Mouse (Mus musculus): ENCODE results near the gene D11Wsu47e. TPM values are rescaled to one million over a fixed set of nuclear protein-coding genes. Genes with fewer than 3 reads are reported as not detected.

D11Wsu47e gene
- polyA plus RNA-seq, 1 experiment: 3.1 TPM

DNA sequence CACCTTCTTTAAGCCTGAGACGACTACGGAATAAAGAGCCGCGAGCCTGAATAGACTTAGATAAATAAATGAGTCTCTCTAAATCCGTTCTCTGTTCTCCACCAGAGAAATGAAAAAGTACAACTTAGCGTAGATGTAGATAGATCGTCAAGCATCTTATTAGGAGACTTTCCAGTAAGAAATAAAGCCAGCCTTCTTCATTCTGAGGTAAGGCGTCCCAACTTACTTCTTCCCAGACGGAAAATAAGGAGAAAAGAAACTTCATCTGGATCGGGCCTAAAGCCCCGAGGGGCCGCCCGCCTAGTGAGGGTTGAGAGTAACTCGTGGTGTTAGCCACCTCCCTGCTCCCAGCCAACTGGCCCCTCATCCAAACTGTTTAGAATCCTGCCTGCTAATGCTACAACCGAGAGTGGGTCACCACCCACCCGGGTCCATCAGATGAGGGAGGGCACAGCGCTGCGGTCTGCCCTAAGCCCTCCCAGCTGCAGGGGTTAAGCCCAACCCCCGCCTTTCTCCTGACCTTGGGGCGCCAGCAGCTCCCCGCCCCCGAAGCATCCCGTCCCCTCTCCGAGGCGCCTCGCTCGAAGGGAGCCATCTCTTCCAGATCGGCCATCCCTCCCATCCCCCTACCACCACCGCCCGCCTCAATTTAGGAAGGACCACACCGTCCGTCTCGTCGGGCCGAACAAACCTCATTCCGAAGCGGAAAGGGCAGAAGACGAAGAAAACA is 1.1 kb upstream of the D11Wsu47e start:
- Histone ChIP-seq H3K4me3 (ENCODE audit: low read depth, low read length) (peak overlapping the region; percentile 75), H3K36me3 (ENCODE audit: control insufficient read depth, insufficient read depth, low read length) (peaks cover 3% of the 10 kb centered on the region), H3K27ac (ENCODE audit: insufficient read depth, low read depth, low read length) (peak overlapping the region; percentile 80), H3K4me1 (ENCODE audit: control insufficient read depth, insufficient read depth, insufficient read length, low read length) (peaks cover 7% of the 10 kb centered on the region), H3K27me3 (ENCODE audit: control insufficient read depth, insufficient read depth, low read length) (no peaks in the 10 kb centered on the region)
- no peak for TF ChIP-seq CTCF (IDR thresholded peaks at IDR 0.05; ENCODE audit: extremely low read depth, insufficient read length, insufficient replicate concordance, low read depth, low read length)
- TF ChIP-seq POLR2A (IDR thresholded peaks at IDR 0.05; ENCODE audit: low read depth, low read length): no peak
- WGBS: 2% methylated on average over 38 of the region's 38 CpGs

DNA sequence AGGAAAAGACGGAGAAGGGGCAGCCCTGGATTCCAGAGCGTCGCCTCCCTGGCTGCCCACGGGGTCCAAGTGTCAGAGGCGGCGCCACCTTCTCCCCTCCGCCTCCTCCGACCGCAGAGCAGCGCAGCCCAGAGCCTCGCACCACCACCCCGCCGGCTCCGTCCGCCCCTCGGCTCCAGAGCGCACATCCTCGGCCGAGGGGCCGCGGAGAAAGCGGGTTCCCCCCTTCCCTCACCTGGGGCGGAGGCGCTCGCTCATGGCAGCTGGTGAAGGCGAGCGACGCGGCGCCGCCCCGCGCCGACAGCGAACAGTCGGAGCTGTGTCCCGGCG is 620 bp upstream of the D11Wsu47e start:
- H3K27ac ChIP-seq (ENCODE audit: insufficient read depth, low read depth, low read length): peak overlapping the region; percentile 80
- peak overlapping the region; percentile 75 for H3K4me3 ChIP-seq (ENCODE audit: low read depth, low read length)
- under 1% methylated on average over 38 of the region's 38 CpGs for WGBS
- TF ChIP-seq POLR2A (IDR thresholded peaks at IDR 0.05; ENCODE audit: low read depth, low read length): no peak
- no peak for TF ChIP-seq CTCF (IDR thresholded peaks at IDR 0.05; ENCODE audit: extremely low read depth, insufficient read length, insufficient replicate concordance, low read depth, low read length)
- peaks cover 8% of the 10 kb centered on the region for H3K36me3 ChIP-seq (ENCODE audit: control insufficient read depth, insufficient read depth, low read length)
- no peaks in the 10 kb centered on the region for H3K27me3 ChIP-seq (ENCODE audit: control insufficient read depth, insufficient read depth, low read length)
- peaks cover 7% of the 10 kb centered on the region for H3K4me1 ChIP-seq (ENCODE audit: control insufficient read depth, insufficient read depth, insufficient read length, low read length)

DNA sequence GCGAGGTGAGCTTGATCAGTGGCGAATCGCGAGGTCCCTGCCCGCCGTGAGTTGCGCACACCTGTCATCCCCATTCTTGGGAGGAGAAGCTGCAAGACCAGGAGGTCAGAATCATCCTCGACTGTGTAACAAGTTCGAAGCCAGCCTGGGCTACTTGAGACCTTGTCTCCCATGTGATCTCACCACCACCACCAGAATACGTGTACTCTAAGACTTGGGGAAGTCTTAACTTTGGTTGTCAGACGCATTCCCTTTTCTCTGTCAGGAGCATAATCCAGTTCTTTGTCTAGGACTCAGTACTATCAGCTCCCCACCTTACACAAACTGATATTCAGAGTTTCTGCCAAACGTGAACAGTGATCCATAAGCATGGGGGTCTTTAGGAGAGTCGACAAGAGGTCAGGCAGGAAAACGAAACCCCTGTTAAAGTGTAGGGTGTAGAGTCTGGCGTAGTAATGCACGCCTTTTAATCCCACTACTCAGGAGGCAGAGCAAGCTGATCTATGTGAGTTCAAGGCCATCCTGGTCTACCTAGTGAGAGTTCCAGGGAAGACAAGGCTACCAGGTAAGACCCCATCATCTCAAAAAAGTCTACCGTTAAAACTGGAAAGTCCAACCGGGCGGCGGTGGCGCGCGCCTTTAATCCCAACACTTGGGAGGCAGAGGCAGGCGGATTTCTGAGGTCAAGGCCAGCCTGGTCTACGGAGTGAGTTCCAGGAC is 655 bp downstream of the D11Wsu47e start:
- whole genome bisulfite sequencing: 39% methylated on average over 25 of the region's 25 CpGs
- no peak overlapping the region for H3K27ac ChIP-seq (ENCODE audit: insufficient read depth, low read depth, low read length)
- peaks cover 7% of the 10 kb centered on the region for H3K4me1 ChIP-seq (ENCODE audit: control insufficient read depth, insufficient read depth, insufficient read length, low read length)
- no peaks in the 10 kb centered on the region for H3K27me3 ChIP-seq (ENCODE audit: control insufficient read depth, insufficient read depth, low read length)
- TF ChIP-seq CTCF (IDR thresholded peaks at IDR 0.05; ENCODE audit: extremely low read depth, insufficient read length, insufficient replicate concordance, low read depth, low read length): no peak
- TF ChIP-seq POLR2A (IDR thresholded peaks at IDR 0.05; ENCODE audit: low read depth, low read length): no peak
- H3K4me3 ChIP-seq (ENCODE audit: low read depth, low read length): peak overlapping the region; percentile 75
- H3K36me3 ChIP-seq (ENCODE audit: control insufficient read depth, insufficient read depth, low read length): peaks cover 14% of the 10 kb centered on the region

DNA sequence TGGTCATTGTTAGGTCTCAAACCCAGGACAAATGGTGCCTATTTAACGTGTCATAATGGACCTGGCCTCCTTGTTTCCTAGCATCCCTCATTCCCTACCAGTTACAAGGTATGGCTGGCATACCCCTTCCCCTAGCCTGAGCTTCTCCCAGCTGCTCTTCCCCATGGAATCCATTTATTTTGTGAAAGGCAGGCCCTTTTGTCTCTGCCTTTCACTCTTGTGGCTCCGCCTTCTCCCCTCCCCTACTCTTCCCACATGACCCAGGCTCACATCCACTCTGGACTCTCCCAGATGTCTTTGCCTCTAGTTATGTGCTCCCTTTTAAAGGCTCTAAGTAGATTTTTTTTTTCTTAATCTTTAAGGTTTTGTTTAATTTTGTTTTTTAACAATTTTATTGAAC is 2.8 kb downstream of the D11Wsu47e start:
- Histone ChIP-seq H3K4me1 (ENCODE audit: control insufficient read depth, insufficient read depth, insufficient read length, low read length) (peaks cover 7% of the 10 kb centered on the region), H3K27me3 (ENCODE audit: control insufficient read depth, insufficient read depth, low read length) (no peaks in the 10 kb centered on the region), H3K27ac (ENCODE audit: insufficient read depth, low read depth, low read length) (no peak overlapping the region), H3K36me3 (ENCODE audit: control insufficient read depth, insufficient read depth, low read length) (peaks cover 17% of the 10 kb centered on the region), H3K4me3 (ENCODE audit: low read depth, low read length) (no peak overlapping the region)
- 79% methylated on average over 2 of the region's 2 CpGs for WGBS
- no peak for TF ChIP-seq POLR2A (IDR thresholded peaks at IDR 0.05; ENCODE audit: low read depth, low read length)

DNA sequence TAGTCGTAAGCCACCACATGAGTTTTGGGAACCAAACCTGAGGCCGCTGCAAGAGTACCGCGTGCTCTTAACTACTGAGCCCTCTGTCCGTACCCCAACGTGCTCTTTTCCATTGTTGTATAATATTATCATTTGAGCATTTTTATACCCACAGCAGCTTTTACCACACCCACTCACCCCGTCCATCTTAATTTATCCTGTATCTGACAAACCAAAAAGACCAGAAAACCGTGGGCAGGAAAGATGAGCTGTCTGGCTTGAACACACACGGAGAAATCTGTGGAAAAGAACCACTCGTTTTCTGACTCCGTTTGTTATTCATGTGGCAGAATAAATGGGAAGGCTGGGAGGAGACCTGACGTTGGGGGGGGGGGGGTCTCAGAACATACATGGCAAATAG is 6.3 kb downstream of the D11Wsu47e start:
- no peaks in the 10 kb centered on the region for H3K27me3 ChIP-seq (ENCODE audit: control insufficient read depth, insufficient read depth, low read length)
- H3K4me3 ChIP-seq (ENCODE audit: low read depth, low read length): no peak overlapping the region
- 92% methylated on average over 12 of the region's 12 CpGs for WGBS
- TF ChIP-seq CTCF (IDR thresholded peaks at IDR 0.05; ENCODE audit: extremely low read depth, insufficient read length, insufficient replicate concordance, low read depth, low read length) (no peak), POLR2A (IDR thresholded peaks at IDR 0.05; ENCODE audit: low read depth, low read length) (no peak)
- no peak overlapping the region for H3K27ac ChIP-seq (ENCODE audit: insufficient read depth, low read depth, low read length)
- H3K4me1 ChIP-seq (ENCODE audit: control insufficient read depth, insufficient read depth, insufficient read length, low read length): peaks cover 2% of the 10 kb centered on the region; the same call in 1 of the 2 replicates
- H3K36me3 ChIP-seq (ENCODE audit: control insufficient read depth, insufficient read depth, low read length): peaks cover 25% of the 10 kb centered on the region

DNA sequence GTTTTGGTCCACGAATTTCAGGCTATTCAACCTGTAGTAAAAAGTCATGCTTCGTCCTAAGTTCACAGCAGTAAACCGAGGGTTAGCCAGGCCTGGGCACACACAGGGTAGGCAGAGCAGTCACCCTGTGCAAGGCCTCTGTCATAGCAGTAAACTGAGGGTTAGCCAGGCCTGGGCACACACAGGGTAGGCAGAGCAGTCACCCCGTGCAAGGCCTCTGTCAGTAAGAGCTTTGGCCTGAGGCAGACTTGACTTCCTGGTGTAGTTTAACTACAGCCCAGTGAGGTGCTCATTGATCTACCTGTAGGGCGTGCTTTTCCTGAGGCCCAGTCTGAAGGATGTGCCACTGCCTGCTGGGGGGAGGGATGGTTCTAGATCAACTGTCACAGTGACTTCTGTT is 7.1 kb downstream of the D11Wsu47e start:
- Histone ChIP-seq H3K36me3 (ENCODE audit: control insufficient read depth, insufficient read depth, low read length) (peaks cover 25% of the 10 kb centered on the region), H3K27ac (ENCODE audit: insufficient read depth, low read depth, low read length) (no peak overlapping the region), H3K27me3 (ENCODE audit: control insufficient read depth, insufficient read depth, low read length) (no peaks in the 10 kb centered on the region), H3K4me1 (ENCODE audit: control insufficient read depth, insufficient read depth, insufficient read length, low read length) (peaks cover 2% of the 10 kb centered on the region; the same call in 1 of the 2 replicates), H3K4me3 (ENCODE audit: low read depth, low read length) (no peak overlapping the region)
- 56% methylated on average over 5 of the region's 5 CpGs for WGBS
- TF ChIP-seq POLR2A (IDR thresholded peaks at IDR 0.05; ENCODE audit: low read depth, low read length): no peak
- no peak for TF ChIP-seq CTCF (IDR thresholded peaks at IDR 0.05; ENCODE audit: extremely low read depth, insufficient read length, insufficient replicate concordance, low read depth, low read length)

DNA sequence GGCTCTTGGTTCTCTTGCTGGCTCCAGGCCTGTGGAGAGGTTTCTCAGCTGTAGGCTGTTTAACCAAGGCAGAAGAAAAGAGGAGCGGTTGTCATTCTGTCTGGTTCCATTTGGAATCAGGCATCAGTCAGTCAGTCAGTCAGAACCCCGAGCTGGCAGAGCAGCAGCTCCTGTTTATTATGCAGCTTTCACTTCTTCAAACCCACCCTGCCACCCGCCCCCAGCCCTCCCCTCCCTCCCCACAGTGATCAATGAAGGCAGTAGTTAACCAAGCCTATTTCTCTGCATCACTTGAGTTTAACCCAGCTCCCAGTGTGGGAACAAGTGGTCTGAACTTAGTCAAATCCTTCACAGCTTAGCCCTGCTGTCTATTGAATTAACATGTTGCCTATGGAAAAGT is 7.6 kb downstream of the D11Wsu47e start:
- H3K36me3 ChIP-seq (ENCODE audit: control insufficient read depth, insufficient read depth, low read length): peaks cover 25% of the 10 kb centered on the region
- TF ChIP-seq POLR2A (IDR thresholded peaks at IDR 0.05; ENCODE audit: low read depth, low read length) (no peak), CTCF (IDR thresholded peaks at IDR 0.05; ENCODE audit: extremely low read depth, insufficient read length, insufficient replicate concordance, low read depth, low read length) (no peak)
- no peaks in the 10 kb centered on the region for H3K27me3 ChIP-seq (ENCODE audit: control insufficient read depth, insufficient read depth, low read length)
- WGBS: 73% methylated on average over 3 of the region's 3 CpGs
- peaks cover 2% of the 10 kb centered on the region; the same call in 1 of the 2 replicates for H3K4me1 ChIP-seq (ENCODE audit: control insufficient read depth, insufficient read depth, insufficient read length, low read length)
- H3K4me3 ChIP-seq (ENCODE audit: low read depth, low read length): no peak overlapping the region
- H3K27ac ChIP-seq (ENCODE audit: insufficient read depth, low read depth, low read length): no peak overlapping the region

Data from small intestine, adult 2 months (tissue).